In the genomic region with DNA sequence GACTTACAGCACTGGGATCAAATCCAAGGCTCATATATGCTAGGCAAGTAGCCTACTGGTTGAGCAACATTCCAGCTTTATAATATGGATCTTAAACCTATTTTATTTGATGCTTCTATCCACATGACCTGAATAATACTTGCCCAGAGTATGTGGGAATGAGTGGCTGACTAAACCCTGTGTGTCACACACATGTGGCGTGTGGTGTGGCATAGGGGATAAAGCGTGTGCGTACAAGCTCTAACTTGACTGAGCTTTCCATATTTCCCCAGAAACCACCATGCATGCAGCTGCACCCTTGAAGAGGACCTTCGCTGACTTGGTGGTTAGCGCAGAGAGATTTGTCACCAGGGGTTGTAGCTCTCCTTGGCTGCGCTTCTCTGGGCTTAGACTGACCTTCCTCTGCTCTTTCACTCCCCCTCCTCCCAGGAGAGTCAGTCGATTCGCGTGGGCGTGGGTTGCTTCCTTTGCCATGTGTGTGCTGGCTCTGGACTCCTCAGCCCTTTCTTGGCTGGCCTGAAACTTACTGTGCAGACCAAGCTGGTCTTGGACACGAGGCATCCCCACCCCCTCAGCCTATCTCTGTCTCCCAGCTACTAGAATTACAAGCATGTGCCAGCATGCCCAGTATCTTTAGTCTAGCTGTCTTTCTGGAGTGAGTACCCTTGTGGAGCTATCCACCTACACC, we compare ENCODE assay signal across 8 mouse cellular contexts.
DNase-seq lines count a peak whose midpoint lies in the region; ATAC-seq lines count a peak whose summit lies in the region.

No protein-coding gene starts in this region.

- H3K4me1 ChIP-seq in limb, embryonic 13.5 days: peaks cover 41% of the 10 kb centered on the region
- H3K4me1 ChIP-seq in limb, embryonic 10.5 days: peaks cover 7% of the 10 kb centered on the region; the same call in 1 of the 2 replicates
- H3K4me1 ChIP-seq in liver, embryonic 12.5 days: peaks cover 23% of the 10 kb centered on the region

- no peak for DNase-seq in limb, embryonic 10.5 days (ENCODE audit: low spot score)
- peak; percentile 70 to 71 for DNase-seq in adrenal gland, postnatal 36 days
- DNase-seq in heart, adult 18-20 months: peak; percentile 54 to 66
- DNase-seq in c-Kit-positive CD71-positive TER-119-positive erythroid progenitor cells, embryonic 14.5 days (ENCODE audit: low spot score): no peak
- DNase-seq in left cerebral cortex, postnatal 14 days (ENCODE audit: low spot score in 2 of 2): no peak

- no peak overlapping the region for H3K4me2 ChIP-seq in limb, embryonic 13.5 days (replicated peaks)
- H3K4me2 ChIP-seq in liver, embryonic 12.5 days: no peak overlapping the region

- H3K36me3 ChIP-seq in limb, embryonic 13.5 days: no peaks in the 10 kb centered on the region
- H3K36me3 ChIP-seq in limb, embryonic 10.5 days: no peaks in the 10 kb centered on the region
- no peaks in the 10 kb centered on the region; the same call in 1 of the 2 replicates for H3K36me3 ChIP-seq in liver, embryonic 12.5 days

- ATAC-seq in limb, embryonic 13.5 days (ENCODE audit: low FRiP score, low read depth): 0 out of 2 replicates have a peak, but pooled peaks have one; percentile 30
- ATAC-seq in liver, embryonic 12.5 days: peak; percentile 61
- ATAC-seq in inflammation-experienced regulatory T-cells, adult 6 months: no peak

- H3K27ac ChIP-seq in limb, embryonic 13.5 days: no peak overlapping the region; the same call in 1 of the 2 replicates
- no peak overlapping the region for H3K27ac ChIP-seq in limb, embryonic 10.5 days
- H3K27ac ChIP-seq in liver, embryonic 12.5 days: no peak overlapping the region

- no peak overlapping the region for H3K4me3 ChIP-seq in limb, embryonic 13.5 days
- no peak overlapping the region for H3K4me3 ChIP-seq in limb, embryonic 10.5 days
- H3K4me3 ChIP-seq in liver, embryonic 12.5 days: no peak overlapping the region

- intact Hi-C loops in left cerebral cortex, postnatal 14 days (cut with DNase I): no loop called here

- WGBS in limb, embryonic 13.5 days: 70% methylated on average over 11 of the region's 11 CpGs
- 81% methylated on average over 11 of the region's 11 CpGs for WGBS in limb, embryonic 10.5 days
- WGBS in liver, embryonic 12.5 days (ENCODE audit: insufficient replicate concordance): 70% methylated on average over 11 of the region's 11 CpGs

- no peak overlapping the region for H3K9ac ChIP-seq in limb, embryonic 13.5 days
- no peak overlapping the region; the same call in 1 of the 2 replicates for H3K9ac ChIP-seq in liver, embryonic 12.5 days

- H3K27me3 ChIP-seq in limb, embryonic 13.5 days: no peaks in the 10 kb centered on the region
- no peaks in the 10 kb centered on the region for H3K27me3 ChIP-seq in limb, embryonic 10.5 days (ENCODE audit: low read depth, poor library complexity, severe bottlenecking)
- H3K27me3 ChIP-seq in liver, embryonic 12.5 days (replicated peaks): no peaks in the 10 kb centered on the region

- H3K9me3 ChIP-seq in limb, embryonic 13.5 days: no peaks in the 10 kb centered on the region
- no peaks in the 10 kb centered on the region for H3K9me3 ChIP-seq in limb, embryonic 10.5 days (replicated peaks)
- H3K9me3 ChIP-seq in liver, embryonic 12.5 days (replicated peaks): no peaks in the 10 kb centered on the region

Comparison
In these comparisons a context has a peak if more than half of its experiments do, and no peak if none do; other contexts are left out.
1. DNase-seq: peak in adrenal gland, postnatal 36 days (2 of 2) and heart, adult 18-20 months (2 of 2); none in limb, embryonic 10.5 days (single experiment), c-Kit-positive CD71-positive TER-119-positive erythroid progenitor cells, embryonic 14.5 days (single experiment) and left cerebral cortex, postnatal 14 days (0 of 2).